Mouse (Mus musculus): ENCODE results near the gene Glo1. TPM values are rescaled to one million over a fixed set of nuclear protein-coding genes. Genes with fewer than 3 reads are reported as not detected.

Glo1 gene
- polyA plus RNA-seq, 1 experiment, result 124 TPM

DNA sequence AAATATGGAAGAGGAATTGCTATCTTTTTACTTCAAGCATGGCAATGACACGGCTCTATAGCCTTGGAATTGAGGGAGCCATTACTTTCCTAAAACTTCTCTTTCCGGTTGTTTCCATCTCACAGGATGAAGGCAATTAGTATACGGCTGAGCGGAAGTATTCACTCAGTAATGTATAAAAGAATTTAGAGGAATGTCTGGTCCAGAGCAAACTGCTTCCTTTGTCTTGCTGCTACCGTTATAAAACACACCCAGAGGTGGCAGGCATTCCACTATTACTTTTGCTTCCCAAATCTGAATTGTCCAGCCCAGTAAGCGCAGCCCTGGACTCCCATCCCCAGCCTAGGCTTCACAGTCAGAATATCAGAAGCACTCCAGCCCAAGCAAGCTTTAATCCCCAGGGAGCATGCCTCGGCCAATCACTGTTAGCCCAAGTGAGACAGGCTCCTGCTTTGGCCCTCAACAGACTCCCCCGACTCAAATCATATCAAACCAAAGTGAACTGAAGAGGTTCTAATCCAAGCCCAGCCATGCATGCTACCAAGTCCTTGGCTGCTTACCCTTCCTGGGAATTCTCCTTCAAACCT, 18.7 kb downstream of the Glo1 start:
- Histone ChIP-seq H3K4me1 (ENCODE audit: control insufficient read depth, insufficient read depth, low read length) (peaks cover 8% of the 10 kb centered on the region), H3K4me3 (ENCODE audit: insufficient read depth, low read length) (no peak overlapping the region), H3K27ac (ENCODE audit: insufficient read depth, low read length) (no peak overlapping the region)
- TF ChIP-seq CTCF (IDR thresholded peaks at IDR 0.05; ENCODE audit: borderline replicate concordance, insufficient read depth, low read length) (no peak), POLR2A (IDR thresholded peaks at IDR 0.05; ENCODE audit: low read depth, low read length) (no peak)

DNA sequence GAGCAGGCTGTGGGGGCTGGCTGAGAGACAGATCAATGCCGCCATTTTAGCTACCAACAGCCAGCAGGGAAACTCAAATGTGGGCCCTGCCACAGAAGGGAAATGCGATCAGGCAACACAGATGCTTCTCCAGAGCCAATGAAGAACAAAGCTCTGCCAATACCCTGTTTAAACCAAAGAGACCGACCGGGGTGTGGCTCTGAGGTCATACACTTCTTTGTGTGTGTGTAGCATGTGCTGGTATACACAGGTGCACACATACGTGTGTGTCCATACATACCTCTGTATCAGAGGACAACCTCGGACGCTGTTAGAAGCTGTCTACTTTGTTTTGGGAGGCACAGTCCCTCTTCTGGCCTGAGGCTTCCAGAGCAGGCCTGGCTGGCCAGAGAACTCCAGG, 19.3 kb downstream of the Glo1 start:
- Histone ChIP-seq H3K4me1 (ENCODE audit: control insufficient read depth, insufficient read depth, low read length) (peaks cover 8% of the 10 kb centered on the region), H3K4me3 (ENCODE audit: insufficient read depth, low read length) (no peak overlapping the region), H3K27ac (ENCODE audit: insufficient read depth, low read length) (no peak overlapping the region)
- TF ChIP-seq CTCF (IDR thresholded peaks at IDR 0.05; ENCODE audit: borderline replicate concordance, insufficient read depth, low read length) (no peak), POLR2A (IDR thresholded peaks at IDR 0.05; ENCODE audit: low read depth, low read length) (no peak)

DNA sequence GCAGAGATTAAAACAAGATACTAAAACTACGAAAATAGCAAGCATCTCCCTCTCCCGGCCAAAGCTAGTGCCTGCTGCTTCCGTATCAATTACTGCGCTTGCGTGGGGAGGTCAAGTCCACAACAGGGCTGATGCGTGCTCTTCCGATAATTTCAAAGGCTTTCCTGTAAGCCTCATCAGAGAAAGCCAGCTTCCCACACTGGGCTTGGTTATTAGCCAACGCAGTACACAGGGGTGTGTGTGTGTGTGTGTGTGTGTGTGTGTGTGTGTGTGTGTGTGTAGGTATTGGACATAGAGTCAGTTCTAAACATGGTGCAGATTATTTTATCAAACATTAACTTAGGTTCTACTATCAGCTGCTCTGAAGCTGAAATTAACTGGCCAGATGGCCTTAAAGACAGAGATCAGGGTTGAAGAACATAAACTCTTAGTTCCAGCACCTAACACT, 20.0 kb downstream of the Glo1 start:
- no peak overlapping the region for H3K27ac ChIP-seq (ENCODE audit: insufficient read depth, low read length)
- H3K4me3 ChIP-seq (ENCODE audit: insufficient read depth, low read length), result no peak overlapping the region
- H3K4me1 ChIP-seq (ENCODE audit: control insufficient read depth, insufficient read depth, low read length), result peaks cover 8% of the 10 kb centered on the region
- TF ChIP-seq CTCF (IDR thresholded peaks at IDR 0.05; ENCODE audit: borderline replicate concordance, insufficient read depth, low read length), result no peak
- no peak for TF ChIP-seq POLR2A (IDR thresholded peaks at IDR 0.05; ENCODE audit: low read depth, low read length)

DNA sequence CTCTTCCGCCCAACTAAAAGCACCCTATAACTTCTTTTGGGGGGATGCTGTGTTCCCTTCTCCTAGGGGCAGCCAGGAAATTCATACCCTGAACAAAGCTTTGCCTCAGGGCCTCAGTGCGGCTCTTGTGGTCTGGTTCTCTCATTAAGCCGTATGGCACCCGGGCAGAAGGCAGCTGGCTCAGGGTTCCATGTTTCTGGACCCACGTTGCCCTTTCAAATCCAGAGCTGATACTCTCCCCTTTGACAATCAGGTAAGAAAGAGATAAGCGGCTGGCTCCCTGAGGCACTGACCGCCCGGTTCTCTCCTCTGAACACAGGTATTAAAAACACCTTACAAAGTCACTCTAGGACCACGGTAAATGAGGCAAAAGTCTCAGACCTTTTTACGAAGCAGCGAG, 20.5 kb downstream of the Glo1 start:
- no peak overlapping the region for H3K4me3 ChIP-seq (ENCODE audit: insufficient read depth, low read length)
- no peak for TF ChIP-seq POLR2A (IDR thresholded peaks at IDR 0.05; ENCODE audit: low read depth, low read length)
- no peak for TF ChIP-seq CTCF (IDR thresholded peaks at IDR 0.05; ENCODE audit: borderline replicate concordance, insufficient read depth, low read length)
- H3K27ac ChIP-seq (ENCODE audit: insufficient read depth, low read length), result no peak overlapping the region
- peaks cover 8% of the 10 kb centered on the region for H3K4me1 ChIP-seq (ENCODE audit: control insufficient read depth, insufficient read depth, low read length)

DNA sequence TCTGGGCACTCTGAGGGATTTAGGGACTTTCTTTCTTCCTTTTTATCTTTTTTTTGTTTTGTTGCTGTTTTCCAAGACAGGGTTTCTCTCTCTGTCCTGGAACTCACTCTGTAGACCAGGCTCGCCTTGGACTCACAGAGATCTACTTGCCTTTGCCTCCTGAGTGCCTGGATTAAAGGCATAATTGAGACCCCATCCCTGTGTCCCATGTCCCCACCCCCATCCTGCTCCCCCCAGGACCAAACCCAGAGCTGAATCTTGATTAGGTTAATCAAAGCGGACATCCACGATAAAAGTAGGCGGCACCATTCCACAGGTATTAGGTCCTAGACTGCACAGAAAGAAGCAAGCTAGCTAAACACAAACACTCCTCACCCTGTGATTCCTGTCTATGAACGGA, 21.7 kb downstream of the Glo1 start:
- TF ChIP-seq POLR2A (IDR thresholded peaks at IDR 0.05; ENCODE audit: low read depth, low read length), result no peak
- TF ChIP-seq CTCF (IDR thresholded peaks at IDR 0.05; ENCODE audit: borderline replicate concordance, insufficient read depth, low read length), result no peak

DNA sequence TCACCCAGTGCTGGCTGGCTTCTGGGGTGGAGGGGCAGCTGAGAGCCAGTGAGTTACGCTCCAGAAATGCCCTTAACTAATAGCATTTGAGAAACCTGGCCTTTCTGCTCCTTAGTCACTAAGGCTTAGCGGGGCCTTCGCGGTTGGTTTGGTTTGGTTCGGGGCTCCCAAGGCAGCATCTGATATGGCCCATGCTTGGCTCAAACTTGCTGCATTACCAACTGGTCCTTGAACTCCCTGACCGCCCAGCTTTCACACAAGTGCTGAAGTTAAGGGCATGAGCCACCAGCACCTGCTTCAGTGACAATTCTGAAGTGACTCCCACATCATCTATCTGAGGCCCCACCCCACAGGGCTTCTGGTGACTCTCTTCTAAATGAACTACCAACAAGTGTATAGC, 22.4 kb downstream of the Glo1 start:
- H3K4me1 ChIP-seq (ENCODE audit: control insufficient read depth, insufficient read depth, low read length), result peaks cover 4% of the 10 kb centered on the region; the same call in 1 of the 2 replicates
- H3K27ac ChIP-seq (ENCODE audit: insufficient read depth, low read length), result no peak overlapping the region
- TF ChIP-seq POLR2A (IDR thresholded peaks at IDR 0.05; ENCODE audit: low read depth, low read length), result no peak
- no peak for TF ChIP-seq CTCF (IDR thresholded peaks at IDR 0.05; ENCODE audit: borderline replicate concordance, insufficient read depth, low read length)
- no peak overlapping the region for H3K4me3 ChIP-seq (ENCODE audit: insufficient read depth, low read length)

More for the DNA sequence above, 21.7 kb downstream of the Glo1 start:
- H3K27ac ChIP-seq (ENCODE audit: insufficient read depth, low read length), result no peak overlapping the region
- H3K4me3 ChIP-seq (ENCODE audit: insufficient read depth, low read length), result no peak overlapping the region
- H3K4me1 ChIP-seq (ENCODE audit: control insufficient read depth, insufficient read depth, low read length), result peaks cover 8% of the 10 kb centered on the region; the same call in 1 of the 2 replicates

DNA sequence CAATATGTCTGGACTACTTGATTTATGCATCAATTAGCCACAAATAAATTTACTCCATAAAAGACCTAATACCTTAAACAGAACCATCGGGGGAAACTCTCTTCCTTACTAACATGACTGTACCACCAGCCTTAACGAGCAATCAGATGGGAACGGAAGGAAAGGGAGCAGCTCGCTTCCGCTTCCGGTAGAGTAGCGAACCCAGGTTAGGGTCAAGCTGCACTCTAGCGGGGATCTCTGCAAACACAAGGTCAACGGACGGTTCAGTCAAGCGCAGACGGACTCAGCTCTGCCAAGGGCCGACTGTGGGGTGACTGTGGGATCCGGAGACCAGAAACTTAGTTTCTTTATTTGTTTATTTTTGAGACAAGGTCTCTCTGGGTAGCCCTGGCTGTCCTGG, 24.5 kb downstream of the Glo1 start:
- H3K4me3 ChIP-seq (ENCODE audit: insufficient read depth, low read length), result no peak overlapping the region
- H3K27ac ChIP-seq (ENCODE audit: insufficient read depth, low read length), result no peak overlapping the region
- no peak for TF ChIP-seq CTCF (IDR thresholded peaks at IDR 0.05; ENCODE audit: borderline replicate concordance, insufficient read depth, low read length)
- no peak for TF ChIP-seq POLR2A (IDR thresholded peaks at IDR 0.05; ENCODE audit: low read depth, low read length)
- no peaks in the 10 kb centered on the region for H3K4me1 ChIP-seq (ENCODE audit: control insufficient read depth, insufficient read depth, low read length)

DNA sequence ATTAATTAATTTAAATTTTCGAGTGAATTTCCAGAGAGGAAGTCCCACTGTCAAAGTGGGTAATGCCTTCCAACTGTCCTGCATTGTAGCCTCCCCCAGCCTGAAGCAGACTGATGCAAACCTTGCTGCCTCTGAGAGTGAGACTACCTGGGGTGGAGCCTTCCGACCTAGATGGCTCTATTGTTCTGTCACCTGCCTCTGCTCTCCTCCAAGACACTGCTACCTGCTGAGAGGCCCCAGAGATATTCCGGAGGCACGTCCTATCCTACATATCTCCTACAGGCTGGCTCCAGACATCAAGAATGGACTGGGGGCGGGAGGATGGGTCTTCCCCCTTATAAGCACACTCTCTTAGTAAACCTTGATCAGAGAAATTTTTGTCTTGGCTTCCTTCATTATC, 28.4 kb downstream of the Glo1 start:
- Histone ChIP-seq H3K4me3 (ENCODE audit: insufficient read depth, low read length) (no peak overlapping the region), H3K4me1 (ENCODE audit: control insufficient read depth, insufficient read depth, low read length) (no peaks in the 10 kb centered on the region), H3K27ac (ENCODE audit: insufficient read depth, low read length) (no peak overlapping the region)
- TF ChIP-seq CTCF (IDR thresholded peaks at IDR 0.05; ENCODE audit: borderline replicate concordance, insufficient read depth, low read length), result no peak
- no peak for TF ChIP-seq POLR2A (IDR thresholded peaks at IDR 0.05; ENCODE audit: low read depth, low read length)

DNA sequence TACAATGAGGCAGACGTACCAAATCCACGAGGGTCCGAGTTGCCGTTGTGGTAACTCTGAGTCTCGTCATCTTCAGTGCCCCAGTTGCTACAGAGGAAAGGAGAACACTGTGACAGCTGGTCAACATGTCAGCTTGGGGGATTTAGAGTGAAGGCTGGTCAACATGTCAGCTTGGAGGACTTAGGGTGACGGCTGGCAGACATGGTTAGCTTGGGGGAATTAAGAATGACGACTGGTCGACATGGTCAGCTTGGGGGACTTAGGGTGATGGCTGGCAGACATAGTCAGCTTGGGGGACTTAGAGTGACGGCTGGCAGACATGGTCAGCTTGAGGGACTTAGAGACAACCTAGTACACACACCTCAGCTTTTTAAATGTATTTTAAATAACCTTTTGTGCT, 28.9 kb downstream of the Glo1 start:
- Histone ChIP-seq H3K27ac (ENCODE audit: insufficient read depth, low read length) (no peak overlapping the region), H3K4me1 (ENCODE audit: control insufficient read depth, insufficient read depth, low read length) (no peaks in the 10 kb centered on the region), H3K4me3 (ENCODE audit: insufficient read depth, low read length) (no peak overlapping the region)
- TF ChIP-seq POLR2A (IDR thresholded peaks at IDR 0.05; ENCODE audit: low read depth, low read length) (no peak), CTCF (IDR thresholded peaks at IDR 0.05; ENCODE audit: borderline replicate concordance, insufficient read depth, low read length) (no peak)

DNA sequence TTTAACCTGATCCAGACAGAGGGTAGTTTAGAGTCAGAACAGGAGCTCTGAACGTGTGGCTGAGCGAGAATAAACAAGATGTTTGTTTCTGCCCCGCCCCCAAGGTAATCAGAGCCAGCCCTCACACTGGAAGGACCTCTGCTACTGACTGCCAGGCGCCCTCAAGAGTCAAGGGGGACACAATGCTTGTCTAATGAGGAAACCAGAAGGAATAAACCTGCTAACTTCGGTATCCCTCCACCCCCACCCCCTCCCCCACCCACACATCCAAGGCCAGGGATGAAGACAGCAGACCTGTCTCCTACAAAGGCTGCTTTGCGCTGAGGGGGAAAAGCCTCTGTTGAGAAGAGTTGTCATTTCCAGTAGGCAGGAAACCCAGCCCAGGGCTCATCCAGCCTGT, 31.8 kb downstream of the Glo1 start:
- H3K4me3 ChIP-seq (ENCODE audit: insufficient read depth, low read length), result no peak overlapping the region
- TF ChIP-seq CTCF (IDR thresholded peaks at IDR 0.05; ENCODE audit: borderline replicate concordance, insufficient read depth, low read length) (no peak), POLR2A (IDR thresholded peaks at IDR 0.05; ENCODE audit: low read depth, low read length) (no peak)
- H3K27ac ChIP-seq (ENCODE audit: insufficient read depth, low read length), result no peak overlapping the region
- no peaks in the 10 kb centered on the region for H3K4me1 ChIP-seq (ENCODE audit: control insufficient read depth, insufficient read depth, low read length)

Data from embryonic fibroblast, embryonic 13.5 days (primary cell).